Mouse (Mus musculus) heart, embryonic 12.5 days (tissue): Measurements from ENCODE around the gene Olfr143. TPM values are rescaled to one million over a fixed set of nuclear protein-coding genes. Genes with fewer than 3 reads are reported as not detected.

Experiments
- ATAC-seq: fragments of 200-750 bp; cut with Nextera tagmentation; 2 replicates; pipeline ENCODE4 v1.8.0; 2017; ENCODE audit warnings: moderate TSS enrichment, moderate library complexity; ENCODE audit not compliant: insufficient number of reproducible peaks, low FRiP score
- H3K27ac ChIP-seq: fragments of 300-500 bp; sonication (generic); 2 replicates; pipeline ENCODE4 v1.5.1; 2016; ENCODE audit warnings: mild to moderate bottlenecking, moderate library complexity; ENCODE audit not compliant: poor library complexity, severe bottlenecking
- H3K27me3 ChIP-seq: fragments of 300-500 bp; sonication (generic); replicated peaks from 2 replicates; pipeline ENCODE4 v1.6.1; 2016; ENCODE audit warnings: mild to moderate bottlenecking, moderate library complexity
- H3K36me3 ChIP-seq: fragments of 300-500 bp; sonication (generic); 2 replicates; pipeline ENCODE4 v1.6.1; 2016; ENCODE audit warnings: mild to moderate bottlenecking, moderate library complexity
- H3K4me1 ChIP-seq: fragments of 300-500 bp; sonication (generic); replicated peaks from 2 replicates; pipeline ENCODE4 v1.6.1; 2016; ENCODE audit warnings: mild to moderate bottlenecking
- H3K4me2 ChIP-seq: fragments of 300-500 bp; sonication (generic); 2 replicates; pipeline ENCODE4 v1.6.1; 2016; ENCODE audit warnings: mild to moderate bottlenecking, moderate library complexity
- H3K4me3 ChIP-seq: fragments of 300-500 bp; sonication (generic); 2 replicates; pipeline ENCODE4 v1.5.1; 2016; ENCODE audit warnings: mild to moderate bottlenecking
- H3K9ac ChIP-seq: fragments of 300-500 bp; sonication (generic); 2 replicates; pipeline ENCODE4 v1.6.1; 2016; ENCODE audit warnings: mild to moderate bottlenecking, moderate library complexity
- H3K9me3 ChIP-seq: fragments of 300-500 bp; sonication (generic); replicated peaks from 2 replicates; pipeline ENCODE4 v1.6.1; 2016; ENCODE audit warnings: mild to moderate bottlenecking, moderate library complexity
- whole genome bisulfite sequencing: fragments of 180-500 bp; shearing (Covaris S2); methylation state at CpG from one replicate; pipeline ENCODE4 v1.1.7; 2016; 5-methylcytosine and 5-hydroxymethylcytosine counted together
- polyA plus RNA-seq: library from polyadenylated mRNA; unstranded; fragments of >200 nt; fragmentation: Nextera tagmentation; extraction: Ambion mirVana; gene quantifications from 2 replicates; pipeline ENCODE4 v1.2.1, GENCODE M21; 2016

Gene Olfr143
- not detected in 2 replicates for polyA plus RNA-seq

DNA sequence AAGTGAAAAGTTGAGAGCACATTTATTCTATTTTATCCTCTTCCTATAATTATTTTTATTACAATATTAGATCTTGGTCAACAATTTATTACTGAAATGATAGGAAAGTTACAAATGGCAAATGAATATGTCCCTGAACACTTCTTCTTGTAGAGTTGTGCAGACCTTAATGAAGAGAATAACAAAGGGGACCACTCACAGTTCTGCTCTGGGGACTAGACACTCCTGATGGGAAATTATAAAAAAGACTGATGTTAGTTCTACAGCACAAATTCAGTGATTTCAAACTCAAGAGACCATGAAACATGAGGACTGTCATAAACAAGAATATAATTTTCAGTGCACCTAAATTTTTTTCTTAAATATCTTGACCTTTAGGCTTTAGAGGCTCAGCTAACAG, at the start of gene Olfr143:
TSS of gene Olfr143 (plus strand) at position 301 of the 400 bp plus-strand sequence.
- no peak within 1 kb of the TSS for H3K9ac ChIP-seq
- ATAC-seq: no peak
- no peak within 1 kb of the TSS for H3K27ac ChIP-seq
- H3K36me3 ChIP-seq: no peaks in the 10 kb centered on the region
- no peaks in the 10 kb centered on the region for H3K4me1 ChIP-seq
- no peaks in the 10 kb centered on the region for H3K9me3 ChIP-seq
- H3K4me3 ChIP-seq: no peak within 1 kb of the TSS
- H3K27me3 ChIP-seq: no peaks in the 10 kb centered on the region
- H3K4me2 ChIP-seq: no peak within 1 kb of the TSS

DNA sequence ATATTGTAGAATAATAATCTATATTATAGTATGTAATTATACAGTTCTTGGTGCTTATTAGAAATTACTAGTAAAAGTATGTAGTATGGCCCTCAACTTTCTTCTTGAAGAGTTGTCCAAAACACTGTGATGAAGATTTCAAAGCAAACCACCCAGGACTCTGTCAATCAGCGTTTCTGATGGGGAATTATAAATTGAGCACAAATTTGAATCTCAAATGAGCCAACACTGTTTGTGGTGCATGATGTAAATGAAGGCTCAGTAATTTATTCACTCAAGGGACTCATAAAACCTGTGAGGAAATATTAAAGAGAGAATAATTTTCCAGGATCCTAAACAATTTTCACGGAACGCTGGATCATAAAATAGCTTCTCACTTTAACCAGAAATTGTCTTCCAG, 44.5 kb upstream of the Olfr143 start, which contains the start of gene Olfr893:
TSS of gene Olfr893 (plus strand) at position 301 of the 400 bp plus-strand sequence.
- H3K4me3 ChIP-seq: no peak within 1 kb of the TSS
- no peaks in the 10 kb centered on the region for H3K4me1 ChIP-seq
- ATAC-seq: no peak
- H3K9me3 ChIP-seq: no peaks in the 10 kb centered on the region
- H3K27ac ChIP-seq: no peak within 1 kb of the TSS
- no peaks in the 10 kb centered on the region for H3K27me3 ChIP-seq
- H3K4me2 ChIP-seq: no peak within 1 kb of the TSS
- H3K9ac ChIP-seq: no peak within 1 kb of the TSS
- no peaks in the 10 kb centered on the region for H3K36me3 ChIP-seq
- 82% methylated on average over 3 of the region's 3 CpGs for WGBS

DNA sequence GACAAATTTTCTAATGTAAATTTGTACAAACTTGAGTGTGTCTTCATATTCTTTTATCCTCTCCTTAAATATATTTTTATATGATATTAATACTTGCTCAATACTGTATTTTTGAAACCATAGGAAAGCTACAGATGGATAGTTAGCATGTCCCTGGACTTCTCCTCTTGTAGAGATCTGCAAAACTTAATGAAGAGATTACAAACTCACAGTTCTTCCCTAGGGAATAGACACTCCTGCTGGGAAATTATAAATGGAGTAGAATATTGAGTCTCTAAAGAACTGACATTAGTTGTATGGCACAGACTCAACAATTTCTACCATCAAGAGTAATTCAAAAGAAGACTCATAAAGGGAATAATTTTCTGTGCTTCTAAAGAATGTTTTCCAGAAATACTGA, 34.8 kb upstream of the Olfr143 start, which contains the start of gene Olfr894:
TSS of gene Olfr894 (plus strand) at position 301 of the 400 bp plus-strand sequence.
- H3K9me3 ChIP-seq: no peaks in the 10 kb centered on the region
- no peaks in the 10 kb centered on the region for H3K27me3 ChIP-seq
- no peaks in the 10 kb centered on the region for H3K36me3 ChIP-seq
- ATAC-seq: no peak
- H3K27ac ChIP-seq: no peak within 1 kb of the TSS
- H3K4me3 ChIP-seq: no peak within 1 kb of the TSS
- H3K9ac ChIP-seq: no peak within 1 kb of the TSS
- H3K4me1 ChIP-seq: no peaks in the 10 kb centered on the region
- no peak within 1 kb of the TSS for H3K4me2 ChIP-seq

DNA sequence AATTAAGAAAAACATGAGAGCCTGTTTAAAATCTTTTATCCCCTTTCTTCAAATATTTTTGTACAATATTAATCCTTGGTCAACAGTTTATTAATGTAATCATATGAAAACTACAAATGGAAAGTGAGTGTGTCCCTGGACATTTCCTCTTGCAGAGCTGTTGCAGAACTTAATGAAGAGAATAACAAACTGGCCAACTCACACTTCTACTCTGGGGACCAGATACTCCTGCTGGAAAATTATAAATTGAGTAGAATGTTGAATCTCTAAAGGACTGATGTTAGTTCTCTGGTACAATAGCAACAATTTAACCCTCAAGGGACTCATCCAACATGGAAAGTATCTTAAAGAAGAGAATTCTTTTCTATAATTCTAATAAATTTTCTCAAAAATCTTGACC, 15.0 kb downstream of the Olfr143 start, which contains the start of gene Olfr895:
TSS of gene Olfr895 (plus strand) at position 301 of the 400 bp plus-strand sequence.
- Histone ChIP-seq H3K9ac (no peak within 1 kb of the TSS), H3K27me3 (no peaks in the 10 kb centered on the region), H3K4me3 (no peak within 1 kb of the TSS), H3K36me3 (no peaks in the 10 kb centered on the region), H3K4me1 (no peaks in the 10 kb centered on the region), H3K27ac (no peak within 1 kb of the TSS), H3K4me2 (no peak within 1 kb of the TSS), H3K9me3 (no peaks in the 10 kb centered on the region)
- no peak for ATAC-seq

DNA sequence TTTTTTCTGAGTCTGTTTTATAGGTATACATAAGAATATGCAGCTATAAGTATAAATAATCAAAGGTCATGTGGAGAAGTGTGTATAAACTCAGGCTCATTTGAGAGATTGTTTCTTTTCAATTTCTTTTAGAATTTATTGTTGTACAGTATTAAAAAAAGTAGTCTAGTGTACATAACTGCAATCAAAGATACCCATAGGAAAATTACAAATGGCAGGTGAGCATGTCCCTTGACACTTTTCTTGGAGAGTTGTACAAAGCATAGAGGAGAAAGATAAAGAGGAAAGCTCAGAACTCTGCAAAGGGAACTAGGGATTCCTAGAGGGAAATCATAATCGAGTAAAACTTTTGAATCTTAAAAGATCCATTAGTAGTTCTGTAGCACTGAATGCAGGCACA, 38.2 kb downstream of the Olfr143 start, which contains the start of gene Olfr896-ps1:
TSS of gene Olfr896-ps1 (plus strand) at position 301 of the 400 bp plus-strand sequence.
- Histone ChIP-seq H3K4me3 (no peak within 1 kb of the TSS), H3K4me2 (no peak within 1 kb of the TSS), H3K9me3 (no peaks in the 10 kb centered on the region), H3K36me3 (no peaks in the 10 kb centered on the region), H3K9ac (no peak within 1 kb of the TSS), H3K4me1 (no peaks in the 10 kb centered on the region), H3K27ac (no peak within 1 kb of the TSS), H3K27me3 (no peaks in the 10 kb centered on the region)
- 67% methylated on average over 1 of the region's 1 CpGs for WGBS
- ATAC-seq: no peak

Other genes with a start within 250 kb of the Olfr143 start
- not detected in 2 replicates for gene Olfr883, start 227.0 kb upstream of the Olfr143 start, polyA plus RNA-seq
- gene Olfr884, start 206.2 kb upstream of the Olfr143 start, polyA plus RNA-seq: not detected in 2 replicates
- not detected in 2 replicates for gene Olfr885, start 191.5 kb upstream of the Olfr143 start, polyA plus RNA-seq
- gene Olfr887, start 168.7 kb upstream of the Olfr143 start, polyA plus RNA-seq: not detected in 2 replicates
- gene Olfr888, start 144.6 kb upstream of the Olfr143 start, polyA plus RNA-seq: not detected in 2 replicates
- gene Olfr889, start 137.6 kb upstream of the Olfr143 start, polyA plus RNA-seq: 0.03 TPM in 2 replicates
- not detected in 2 replicates for gene Olfr890, start 110.3 kb upstream of the Olfr143 start, polyA plus RNA-seq
- gene Olfr891, start 72.0 kb upstream of the Olfr143 start, polyA plus RNA-seq: not detected in 2 replicates
- not detected in 2 replicates for gene Olfr893, start 44.4 kb upstream of the Olfr143 start, polyA plus RNA-seq
- gene Olfr894, start 34.7 kb upstream of the Olfr143 start, polyA plus RNA-seq: not detected in 2 replicates
- not detected in 2 replicates for gene Olfr895, start 15.1 kb downstream of the Olfr143 start, polyA plus RNA-seq
- gene Olfr896-ps1, start 38.3 kb downstream of the Olfr143 start, polyA plus RNA-seq: not detected in 2 replicates
- not detected in 2 replicates for gene Olfr25, start 76.3 kb downstream of the Olfr143 start, polyA plus RNA-seq
- gene Olfr898, start 95.6 kb downstream of the Olfr143 start, polyA plus RNA-seq: not detected in 2 replicates
- gene Olfr250, start 114.1 kb downstream of the Olfr143 start, polyA plus RNA-seq: not detected in 2 replicates
- not detected in 2 replicates for gene Olfr251, start 124.3 kb downstream of the Olfr143 start, polyA plus RNA-seq
- not detected in 2 replicates for gene Olfr147, start 148.9 kb downstream of the Olfr143 start, polyA plus RNA-seq
- gene Olfr901, start 176.7 kb downstream of the Olfr143 start, polyA plus RNA-seq: not detected in 2 replicates
- not detected in 2 replicates for gene Olfr902, start 194.9 kb downstream of the Olfr143 start, polyA plus RNA-seq
- not detected in 2 replicates for gene Olfr904, start 210.4 kb downstream of the Olfr143 start, polyA plus RNA-seq
- not detected in 2 replicates for gene Olfr905, start 218.3 kb downstream of the Olfr143 start, polyA plus RNA-seq
- gene Olfr906, start 234.3 kb downstream of the Olfr143 start, polyA plus RNA-seq: not detected in 2 replicates
- gene Olfr907, start 243.0 kb downstream of the Olfr143 start, polyA plus RNA-seq: not detected in 2 replicates